Mouse (Mus musculus) myocyte (in vitro differentiated cells): ENCODE measurements at regions not wholly inside any gene's neighbourhood (a gene's known extent, or its start where the extent isn't known, plus 50 kb on each side); places are given as distances from the start of the nearest gene placed in this dataset.

Experiments
- CEBPB ChIP-seq: IDR thresholded peaks from 2 replicates; pipeline ENCODE4 v1.6.1; 2011; ENCODE audit warnings: mild to moderate bottlenecking, moderate library complexity; ENCODE audit not compliant: poor library complexity, insufficient read depth, severe bottlenecking
- E2F4 ChIP-seq: IDR thresholded peaks from one replicate; pipeline ENCODE4 v1.6.1; 2011; ENCODE audit warnings: mild to moderate bottlenecking, control low read depth, moderate library complexity; ENCODE audit not compliant: insufficient read depth
- MAX ChIP-seq: IDR thresholded peaks from one replicate; pipeline ENCODE4 v1.6.1; 2011; ENCODE audit warnings: low read depth, mild to moderate bottlenecking, control low read depth
- MYOD1 ChIP-seq, 3 experiments: IDR thresholded peaks; one replicate each; pipeline ENCODE4 v1.6.1; 2011; ENCODE audit warnings: control low read depth in 2 of 3, low read depth in 2 of 3, mild to moderate bottlenecking in 2 of 3, moderate library complexity in 1 of 3; ENCODE audit not compliant: insufficient read length in 2 of 3, control insufficient read depth in 1 of 3
- MYOG ChIP-seq, 3 experiments: IDR thresholded peaks; one replicate each; pipeline ENCODE4 v1.6.1; 2011; ENCODE audit warnings: control low read depth in 2 of 3, low read depth in 2 of 3, mild to moderate bottlenecking in 2 of 3; ENCODE audit not compliant: insufficient read length in 2 of 3, control insufficient read depth in 1 of 3, insufficient read depth in 1 of 3
- POLR2A ChIP-seq: IDR thresholded peaks from one replicate; pipeline ENCODE4 v1.6.1; 2011; ENCODE audit warnings: low read depth, mild to moderate bottlenecking, control low read depth, moderate library complexity; ENCODE audit not compliant: insufficient read length
- POLR2AphosphoS2 ChIP-seq: IDR thresholded peaks from one replicate; pipeline ENCODE4 v1.6.1; 2011; ENCODE audit warnings: low read depth, control low read depth; ENCODE audit not compliant: insufficient read length
- REST ChIP-seq: IDR thresholded peaks from one replicate; pipeline ENCODE4 v1.6.1; 2011; ENCODE audit warnings: mild to moderate bottlenecking, control low read depth, moderate library complexity; ENCODE audit not compliant: insufficient read depth, insufficient read length
- SRF ChIP-seq: IDR thresholded peaks from one replicate; pipeline ENCODE4 v1.6.1; 2011; ENCODE audit warnings: low read depth; ENCODE audit not compliant: control insufficient read depth, insufficient read length
- TCF12 ChIP-seq: IDR thresholded peaks from one replicate; pipeline ENCODE4 v1.6.1; 2011; ENCODE audit warnings: mild to moderate bottlenecking, control low read depth; ENCODE audit not compliant: poor library complexity, insufficient read depth, severe bottlenecking
- TCF3 ChIP-seq: IDR thresholded peaks from one replicate; pipeline ENCODE4 v1.6.1; 2011; ENCODE audit warnings: low read depth, control low read depth; ENCODE audit not compliant: insufficient read length
- USF1 ChIP-seq: IDR thresholded peaks from one replicate; pipeline ENCODE4 v1.6.1; 2011; ENCODE audit warnings: low read depth, mild to moderate bottlenecking, control low read depth, moderate library complexity

DNA sequence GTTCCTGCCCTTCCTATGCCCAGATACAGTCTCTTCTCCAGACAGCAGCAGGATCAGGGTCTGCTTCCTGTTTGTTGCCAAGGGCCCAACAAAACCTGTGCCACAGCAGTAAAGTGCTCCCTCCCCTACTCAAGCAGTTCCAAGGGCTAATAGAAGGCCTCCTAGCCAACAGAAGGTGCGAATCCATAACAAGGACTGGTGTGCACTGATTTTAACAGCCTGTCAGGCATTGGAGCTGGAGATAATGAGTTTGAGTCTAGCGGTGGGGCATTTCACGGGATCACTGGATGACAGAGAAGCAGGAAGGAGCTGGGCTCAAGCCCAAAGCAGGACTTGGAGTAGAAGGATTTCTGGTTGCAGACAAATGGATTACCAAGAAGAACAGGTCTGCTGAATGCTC lies 170.9 kb upstream of the Sox11 start:
- no peak for TF ChIP-seq E2F4
- TF ChIP-seq USF1: no peak
- TF ChIP-seq POLR2AphosphoS2: no peak
- no peak for TF ChIP-seq TCF12
- no peak for TF ChIP-seq MAX
- TF ChIP-seq POLR2A: no peak
- TF ChIP-seq MYOD1 (IDR thresholded peaks at IDR 0.05; ENCODE audit: control insufficient read depth in 1 of 3, insufficient read length in 2 of 3, low read depth in 2 of 3): no peak
- no peak for TF ChIP-seq TCF3
- TF ChIP-seq CEBPB: no peak
- TF ChIP-seq MYOG (IDR thresholded peaks at IDR 0.05; ENCODE audit: control insufficient read depth in 1 of 3, insufficient read depth in 1 of 3, insufficient read length in 2 of 3, low read depth in 2 of 3): no peak
- TF ChIP-seq REST: no peak
- no peak for TF ChIP-seq SRF
